Mouse (Mus musculus) forebrain, postnatal 0 days (tissue): Measurements from ENCODE around the gene Aplnr. TPM values are rescaled to one million over a fixed set of nuclear protein-coding genes. Genes with fewer than 3 reads are reported as not detected.

Experiments used
- ATAC-seq: fragments of 200-750 bp; cut with Nextera tagmentation; 2 replicates; pipeline ENCODE4 v1.8.0; 2017; ENCODE audit warnings: mild to moderate bottlenecking, moderate library complexity
- DNase-seq: peaks from one replicate; pipeline ENCODE4 v3.0.0-alpha.2; 2015
- H3K27ac ChIP-seq: fragments of 300-500 bp; sonication (generic); 2 replicates; pipeline ENCODE4 v1.5.1; 2014; ENCODE audit warnings: low read depth, mild to moderate bottlenecking, antibody characterized with exemption, low read length, moderate library complexity, mixed read lengths
- H3K27me3 ChIP-seq: fragments of 300-500 bp; sonication (generic); 2 replicates; pipeline ENCODE4 v1.6.1; 2014; ENCODE audit warnings: mild to moderate bottlenecking, low read length, mixed read lengths; ENCODE audit not compliant: insufficient read depth
- H3K36me3 ChIP-seq: fragments of 300-500 bp; sonication (generic); 2 replicates; pipeline ENCODE4 v1.6.1; 2014; ENCODE audit warnings: mild to moderate bottlenecking, moderate library complexity; ENCODE audit not compliant: insufficient read depth
- H3K4me1 ChIP-seq: fragments of 300-500 bp; sonication (generic); 2 replicates; pipeline ENCODE4 v1.6.1; 2014; ENCODE audit warnings: antibody characterized with exemption; ENCODE audit not compliant: insufficient read depth
- H3K4me2 ChIP-seq: fragments of 300-500 bp; sonication (generic); 2 replicates; pipeline ENCODE4 v1.6.1; 2014; ENCODE audit warnings: low read depth, mild to moderate bottlenecking, moderate library complexity
- H3K4me3 ChIP-seq: fragments of 300-500 bp; sonication (generic); 2 replicates; pipeline ENCODE4 v1.5.1; 2014; ENCODE audit warnings: low read depth, low read length, mixed read lengths
- H3K9ac ChIP-seq: fragments of 300-500 bp; sonication (generic); 2 replicates; pipeline ENCODE4 v1.6.1; 2014; ENCODE audit warnings: mild to moderate bottlenecking
- H3K9me3 ChIP-seq: fragments of 300-500 bp; sonication (generic); 2 replicates; pipeline ENCODE4 v1.6.1; 2016; ENCODE audit warnings: low read length
- CTCF ChIP-seq: sonication (generic); IDR thresholded peaks from 2 replicates; pipeline ENCODE4 v1.5.1; 2016; ENCODE audit warnings: antibody characterized with exemption, control low read depth, low read depth
- WGBS: fragments of 180-500 bp; shearing (Covaris S2); extraction: QIAGEN DNeasy Blood & Tissue Kit; methylation state at CpG from one replicate; pipeline ENCODE4 v1.1.7; 2014; 5-methylcytosine and 5-hydroxymethylcytosine counted together
- polyA plus RNA-seq: library from polyadenylated mRNA; unstranded; fragments of >200 nt; fragmentation: Nextera tagmentation; extraction: Ambion mirVana; gene quantifications from 2 replicates; pipeline ENCODE4 v1.2.1, GENCODE M21; 2015
- total RNA-seq: library from RNA; depleted of rRNA; stranded (reverse); fragments of >200 nt; gene quantifications from 2 replicates; pipeline ENCODE4 v1.2.3, GENCODE M21; 2014

Gene Aplnr
- total and polyA plus RNA-seq, 2 experiments from 2014 or later, result 22.6 to 23.9 TPM

DNA sequence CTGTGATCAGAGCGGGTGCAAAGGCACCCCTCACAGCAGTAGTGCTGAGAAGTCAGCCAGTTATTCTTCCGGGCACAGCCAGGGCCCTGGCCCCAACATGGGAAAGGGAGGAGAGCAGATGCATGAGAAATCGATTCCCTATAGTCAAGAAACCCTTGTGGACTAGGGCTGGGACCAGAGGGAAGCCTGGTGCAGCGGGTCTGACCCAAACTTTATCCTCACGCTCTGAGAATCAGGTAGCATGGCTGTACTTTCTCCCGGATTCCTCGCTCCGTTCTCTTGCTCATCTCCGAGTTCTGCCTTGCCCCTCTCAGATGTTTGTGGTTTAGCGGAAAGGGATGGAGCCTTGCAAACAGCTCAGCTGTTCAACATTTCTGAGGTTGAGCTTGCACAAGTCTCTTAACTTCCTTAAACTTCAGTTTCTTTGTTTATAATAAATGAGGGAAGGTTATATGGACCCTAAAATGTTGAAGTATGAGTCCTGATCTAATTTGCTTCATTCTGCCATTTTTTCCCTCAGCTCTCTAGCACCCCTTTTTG lies 1.6 kb downstream of the Aplnr start:
- Histone ChIP-seq H3K9me3 (no peaks in the 10 kb centered on the region), H3K4me2 (no peak overlapping the region), H3K4me1 (no peaks in the 10 kb centered on the region), H3K27me3 (no peaks in the 10 kb centered on the region), H3K27ac (no peak overlapping the region), H3K36me3 (no peaks in the 10 kb centered on the region), H3K4me3 (no peak overlapping the region), H3K9ac (no peak overlapping the region)
- no peak for TF ChIP-seq CTCF
- 83% methylated on average over 10 of the region's 10 CpGs for WGBS
- DNase-seq (no peak), ATAC-seq (no peak)

DNA sequence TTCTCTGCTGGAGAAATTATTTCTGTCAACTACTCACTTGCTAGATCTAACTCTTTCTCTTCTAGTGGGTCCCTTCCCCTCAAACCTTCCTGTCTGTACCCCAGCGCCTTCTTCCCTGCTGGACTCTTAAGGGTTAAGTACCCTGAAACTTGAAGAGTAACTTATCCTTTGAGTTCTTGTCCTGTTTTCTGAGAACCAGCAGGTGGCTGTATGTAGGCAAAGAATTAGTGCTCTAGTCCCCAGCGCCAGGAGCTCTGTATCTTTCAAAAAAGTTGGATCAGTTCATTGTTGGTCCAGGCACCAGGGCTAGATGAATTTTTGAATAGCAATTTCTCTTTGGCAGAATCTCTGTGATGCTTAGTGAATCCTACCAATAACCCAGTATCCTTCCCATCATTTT lies 2.1 kb downstream of the Aplnr start:
- H3K27ac ChIP-seq, result no peak overlapping the region
- 39% methylated on average over 2 of the region's 2 CpGs for WGBS
- H3K9me3 ChIP-seq, result no peaks in the 10 kb centered on the region
- DNase-seq (no peak), ATAC-seq (no peak)
- H3K4me1 ChIP-seq, result no peaks in the 10 kb centered on the region
- no peak overlapping the region for H3K9ac ChIP-seq
- no peak overlapping the region for H3K4me3 ChIP-seq
- TF ChIP-seq CTCF, result peak; percentile 18; the same call in 1 of the 2 replicates
- H3K4me2 ChIP-seq, result no peak overlapping the region
- no peaks in the 10 kb centered on the region for H3K27me3 ChIP-seq
- no peaks in the 10 kb centered on the region for H3K36me3 ChIP-seq

DNA sequence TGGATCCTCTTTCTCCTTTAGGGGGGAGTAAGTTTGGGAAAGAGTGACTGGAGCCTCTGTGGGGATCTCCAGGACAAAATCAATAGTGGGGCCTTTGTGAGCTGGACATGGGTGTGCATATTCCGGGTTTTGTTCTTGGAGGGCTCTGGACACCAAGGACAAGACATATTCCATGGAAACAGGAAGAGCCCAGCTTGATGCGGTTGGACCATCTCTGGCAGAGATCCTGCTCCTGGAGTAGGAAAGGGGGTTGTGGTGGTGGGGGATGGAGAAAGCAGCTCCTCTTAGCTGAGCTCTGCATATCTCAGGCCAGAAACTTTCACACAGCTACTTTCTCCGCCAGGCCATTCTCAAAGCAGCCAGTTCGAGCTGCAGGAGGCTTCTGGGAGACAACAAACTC lies 3.4 kb downstream of the Aplnr start:
- ATAC-seq, result no peak
- WGBS, result 74% methylated on average over 4 of the region's 4 CpGs
- H3K9ac ChIP-seq, result no peak overlapping the region

GRCm38 (mm10) chr2:85139846-85140245 lies 3.8 kb downstream of the Aplnr start:
- no peak overlapping the region for H3K4me3 ChIP-seq

More for the DNA sequence above, 3.4 kb downstream of the Aplnr start:
- Histone ChIP-seq H3K27ac (no peak overlapping the region), H3K9me3 (no peaks in the 10 kb centered on the region), H3K4me3 (no peak overlapping the region), H3K4me1 (no peaks in the 10 kb centered on the region), H3K27me3 (no peaks in the 10 kb centered on the region), H3K36me3 (no peaks in the 10 kb centered on the region), H3K4me2 (no peak overlapping the region)
- no peak for DNase-seq
- TF ChIP-seq CTCF, result no peak

DNA sequence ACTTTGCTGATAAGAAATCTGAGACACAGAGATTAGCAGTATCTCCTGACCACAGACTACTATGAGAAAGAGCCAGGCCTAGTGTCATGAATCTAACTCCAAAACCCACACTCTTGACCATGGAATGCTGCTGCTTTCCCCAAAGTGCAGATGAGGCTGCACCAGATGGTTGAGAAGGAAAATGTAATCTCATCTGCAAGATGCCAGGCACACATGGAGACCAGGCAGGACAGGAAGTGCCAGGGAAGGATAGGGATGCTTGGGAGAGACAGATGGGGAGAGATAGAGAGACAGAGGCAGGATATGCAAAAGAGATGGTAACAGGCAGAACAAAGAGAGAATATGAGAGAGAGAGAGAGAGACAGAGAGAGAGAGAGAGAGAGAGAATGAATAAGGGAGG lies 4.8 kb downstream of the Aplnr start:
- no peak for TF ChIP-seq CTCF
- Histone ChIP-seq H3K9ac (no peak overlapping the region), H3K4me2 (no peak overlapping the region), H3K4me3 (no peak overlapping the region), H3K9me3 (no peaks in the 10 kb centered on the region), H3K4me1 (no peaks in the 10 kb centered on the region), H3K27me3 (no peaks in the 10 kb centered on the region), H3K27ac (no peak overlapping the region), H3K36me3 (no peaks in the 10 kb centered on the region)
- ATAC-seq (no peak), DNase-seq (no peak)

More at GRCm38 (mm10) chr2:85139846-85140245, 3.8 kb downstream of the Aplnr start:
- H3K9ac ChIP-seq, result no peak overlapping the region
- no peaks in the 10 kb centered on the region for H3K27me3 ChIP-seq
- ATAC-seq (no peak), DNase-seq (no peak)
- no peak overlapping the region for H3K4me2 ChIP-seq
- TF ChIP-seq CTCF, result no peak
- no peaks in the 10 kb centered on the region for H3K4me1 ChIP-seq
- H3K27ac ChIP-seq, result no peak overlapping the region
- H3K9me3 ChIP-seq, result no peaks in the 10 kb centered on the region
- WGBS, result 79% methylated on average over 7 of the region's 7 CpGs
- H3K36me3 ChIP-seq, result no peaks in the 10 kb centered on the region

GRCm38 (mm10) chr2:85144908-85145307 lies 8.9 kb downstream of the Aplnr start:
- Histone ChIP-seq H3K4me2 (no peak overlapping the region), H3K27me3 (no peaks in the 10 kb centered on the region), H3K9ac (no peak overlapping the region), H3K4me1 (no peaks in the 10 kb centered on the region), H3K9me3 (no peaks in the 10 kb centered on the region), H3K36me3 (no peaks in the 10 kb centered on the region), H3K27ac (no peak overlapping the region), H3K4me3 (no peak overlapping the region)
- WGBS, result 88% methylated on average over 2 of the region's 2 CpGs
- no peak for ATAC-seq
- no peak for TF ChIP-seq CTCF
- no peak for DNase-seq

DNA sequence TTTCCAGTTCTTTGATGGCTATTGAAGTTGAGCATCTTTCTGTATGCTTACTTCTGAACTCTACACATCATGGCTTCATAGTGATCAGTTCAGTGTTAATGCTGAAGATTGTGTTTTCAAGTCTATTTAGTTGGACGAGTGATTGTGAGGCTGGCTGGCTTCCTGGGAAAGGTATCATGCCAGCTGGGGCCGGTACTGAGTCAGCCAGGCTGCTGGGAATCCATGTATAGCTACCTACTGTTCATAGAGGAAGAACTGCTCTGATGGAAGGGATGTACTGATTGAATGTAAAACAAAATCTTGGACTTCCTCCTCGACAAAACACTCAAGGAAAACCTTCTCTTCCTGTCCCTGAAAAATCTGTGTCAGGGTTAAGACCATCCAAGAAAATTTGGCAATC lies 9.3 kb downstream of the Aplnr start:
- no peak overlapping the region for H3K4me3 ChIP-seq
- H3K4me2 ChIP-seq, result no peak overlapping the region
- H3K9me3 ChIP-seq, result no peaks in the 10 kb centered on the region
- TF ChIP-seq CTCF, result no peak
- no peaks in the 10 kb centered on the region for H3K27me3 ChIP-seq
- ATAC-seq (no peak), DNase-seq (no peak)
- H3K27ac ChIP-seq, result no peak overlapping the region
- WGBS, result 62% methylated on average over 3 of the region's 3 CpGs
- no peaks in the 10 kb centered on the region for H3K4me1 ChIP-seq
- H3K36me3 ChIP-seq, result no peaks in the 10 kb centered on the region
- H3K9ac ChIP-seq, result no peak overlapping the region
